28 mouse cellular contexts compared by ENCODE assay signal in genomic region chr4:56262589-56262988, GRCm38 (mm10).
"Had no signal": no experiment of that assay in that cellular context is flagged by ENCODE, and none has a peak within 500 bp of the region (broad histone marks: within the 10 kb centered on the region; RNA-seq: fewer than 3 reads in every experiment).

No protein-coding gene starts in this region.

- ATAC-seq: forebrain, embryonic 13.5 days; forebrain, embryonic 14.5 days; forebrain, embryonic 15.5 days; forebrain, embryonic 16.5 days; forebrain, postnatal 0 days had no signal

- H3K4me2 ChIP-seq: embryonic facial prominence, embryonic 12.5 days; embryonic facial prominence, embryonic 13.5 days; embryonic facial prominence, embryonic 15.5 days; forebrain, embryonic 12.5 days; forebrain, embryonic 13.5 days; forebrain, embryonic 15.5 days had no signal

- H3K9me3 ChIP-seq: embryonic facial prominence, embryonic 10.5 days; embryonic facial prominence, embryonic 12.5 days; embryonic facial prominence, embryonic 13.5 days; embryonic facial prominence, embryonic 15.5 days; forebrain, embryonic 10.5 days; forebrain, embryonic 12.5 days; forebrain, embryonic 13.5 days; forebrain, embryonic 15.5 days had no signal

- H3K9ac ChIP-seq: embryonic facial prominence, embryonic 12.5 days; embryonic facial prominence, embryonic 13.5 days; embryonic facial prominence, embryonic 15.5 days; forebrain, embryonic 12.5 days; forebrain, embryonic 13.5 days; forebrain, embryonic 15.5 days; forebrain, postnatal 0 days had no signal

- H3K27me3 ChIP-seq: embryonic facial prominence, embryonic 12.5 days; embryonic facial prominence, embryonic 13.5 days; embryonic facial prominence, embryonic 15.5 days; forebrain, embryonic 12.5 days; forebrain, embryonic 13.5 days; forebrain, embryonic 15.5 days had no signal

- DNase-seq: cerebellum, adult 2 months; cerebellum, adult 8-10 months; cerebellum, adult 9-10 months; cerebellum, adult 9-11 months; cerebellum, postnatal 10 days; cerebellum, postnatal 14 days; cerebellum, postnatal 25 days; cerebellum, postnatal 36 days; embryo, embryonic 11 days; forebrain, postnatal 0 days; gastrocnemius, adult 2 months; gastrocnemius, postnatal 10 days; gastrocnemius, postnatal 14 days; gastrocnemius, postnatal 25 days; gastrocnemius, postnatal 36 days; heart, adult 18-20 months; heart, adult 2 months had no signal

- H3K4me3 ChIP-seq: embryonic facial prominence, embryonic 10.5 days; embryonic facial prominence, embryonic 12.5 days; embryonic facial prominence, embryonic 13.5 days; embryonic facial prominence, embryonic 15.5 days; erythroblast, embryonic 14.5 days; forebrain, embryonic 10.5 days; forebrain, embryonic 12.5 days; forebrain, embryonic 13.5 days; forebrain, embryonic 15.5 days; gastrocnemius, adult 2 months; heart, adult 2 months had no signal

- H3K27ac ChIP-seq: embryonic facial prominence, embryonic 10.5 days; embryonic facial prominence, embryonic 12.5 days; embryonic facial prominence, embryonic 13.5 days; embryonic facial prominence, embryonic 15.5 days; forebrain, embryonic 10.5 days; forebrain, embryonic 12.5 days; forebrain, embryonic 13.5 days; forebrain, embryonic 15.5 days; heart, adult 2 months had no signal

- H3K4me1 ChIP-seq: embryonic facial prominence, embryonic 15.5 days; forebrain, embryonic 10.5 days; forebrain, embryonic 12.5 days; forebrain, embryonic 13.5 days; forebrain, embryonic 15.5 days had no signal

- H3K36me3 ChIP-seq: embryonic facial prominence, embryonic 10.5 days; embryonic facial prominence, embryonic 12.5 days; embryonic facial prominence, embryonic 13.5 days; embryonic facial prominence, embryonic 15.5 days; forebrain, embryonic 10.5 days; forebrain, embryonic 12.5 days; forebrain, embryonic 15.5 days had no signal
